Mouse (Mus musculus) liver (tissue): Measurements from ENCODE around the gene Wdr46.

Experiments used
- DNase-seq: peaks from one replicate; pipeline ENCODE4 v3.0.0-alpha.2; 2020; ENCODE audit warnings: mixed read lengths

The Wdr46 gene

DNA sequence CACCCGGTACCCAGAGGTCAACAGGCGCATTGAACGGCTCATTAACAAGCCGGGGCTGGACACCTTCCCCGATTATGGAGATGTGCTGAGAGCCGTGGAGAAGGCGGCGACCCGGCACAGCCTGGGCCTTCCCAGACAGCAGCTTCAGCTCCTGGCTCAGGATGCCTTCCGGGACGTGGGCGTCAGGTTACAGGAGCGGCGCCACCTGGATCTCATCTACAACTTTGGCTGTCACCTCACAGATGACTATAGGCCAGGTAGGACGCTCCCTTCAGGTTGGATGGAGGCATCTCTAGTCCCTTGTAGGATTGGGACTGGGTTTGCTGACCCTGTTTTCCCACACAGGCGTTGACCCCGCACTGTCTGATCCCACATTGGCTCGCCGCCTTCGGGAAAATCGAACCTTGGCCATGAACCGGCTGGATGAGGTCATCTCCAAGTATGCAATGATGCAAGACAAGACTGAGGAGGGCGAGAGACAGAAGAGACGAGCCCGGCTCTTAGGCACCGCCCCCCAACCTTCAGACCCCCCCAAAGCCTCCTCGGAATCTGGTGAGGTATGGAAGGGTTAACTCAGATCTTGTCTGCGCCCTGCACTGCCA is 28.5 kb upstream of the Wdr46 start:
- no peak for DNase-seq

DNA sequence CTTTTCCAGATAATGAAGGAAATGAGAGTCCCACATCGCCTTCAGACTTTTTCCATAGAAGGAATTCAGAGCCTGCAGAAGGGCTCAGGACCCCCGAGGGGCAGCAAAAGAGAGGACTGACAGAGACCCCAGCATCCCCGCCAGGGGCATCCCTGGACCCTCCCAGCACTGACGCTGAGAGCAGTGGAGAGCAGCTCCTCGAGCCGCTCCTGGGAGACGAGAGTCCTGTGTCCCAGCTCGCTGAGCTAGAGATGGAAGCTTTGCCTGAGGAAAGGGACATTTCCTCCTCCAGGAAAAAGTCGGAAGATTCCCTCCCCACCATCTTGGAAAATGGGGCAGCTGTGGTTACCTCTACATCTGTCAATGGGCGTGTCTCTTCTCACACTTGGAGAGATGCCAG is 27.2 kb upstream of the Wdr46 start:
- no peak for DNase-seq

DNA sequence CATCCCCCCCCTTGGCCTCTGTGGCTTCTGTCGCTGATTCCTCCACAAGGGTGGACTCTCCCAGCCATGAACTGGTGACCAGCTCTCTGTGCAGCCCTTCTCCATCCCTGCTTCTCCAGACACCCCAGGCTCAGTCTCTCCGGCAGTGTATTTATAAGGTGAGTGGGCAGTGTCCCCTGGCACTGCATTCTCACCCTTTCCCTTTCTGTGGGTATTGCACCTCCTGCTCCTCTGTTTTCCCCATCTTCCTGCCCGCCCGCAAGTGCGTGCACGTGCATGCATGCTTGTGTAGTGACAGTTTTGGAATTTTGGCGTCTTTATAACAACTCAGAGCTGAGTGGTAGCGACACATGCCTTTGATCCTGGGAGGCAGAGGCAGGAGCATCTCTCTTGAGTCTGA is 26.6 kb upstream of the Wdr46 start:
- no peak for DNase-seq

DNA sequence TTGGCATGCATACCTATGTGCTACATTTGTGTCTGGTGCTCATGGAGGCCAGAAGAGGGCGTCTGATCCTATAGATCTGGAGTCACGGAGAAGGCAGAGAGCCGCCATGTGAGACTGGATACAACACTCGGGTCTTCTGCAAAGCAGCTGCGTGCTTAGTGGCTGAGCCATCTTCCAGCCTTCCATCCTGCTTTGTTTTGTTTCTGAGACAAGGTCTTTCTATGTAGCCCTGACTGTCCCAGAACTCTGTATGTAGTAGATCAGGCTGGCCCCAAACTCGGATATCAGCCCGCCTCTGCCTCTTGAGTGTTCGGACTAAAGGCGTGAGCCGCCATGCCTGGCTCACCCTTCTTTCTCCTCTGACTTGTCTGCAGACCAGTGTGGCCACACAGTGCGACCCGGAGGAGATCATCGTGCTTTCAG is 25.5 kb upstream of the Wdr46 start:
- DNase-seq = no peak

DNA sequence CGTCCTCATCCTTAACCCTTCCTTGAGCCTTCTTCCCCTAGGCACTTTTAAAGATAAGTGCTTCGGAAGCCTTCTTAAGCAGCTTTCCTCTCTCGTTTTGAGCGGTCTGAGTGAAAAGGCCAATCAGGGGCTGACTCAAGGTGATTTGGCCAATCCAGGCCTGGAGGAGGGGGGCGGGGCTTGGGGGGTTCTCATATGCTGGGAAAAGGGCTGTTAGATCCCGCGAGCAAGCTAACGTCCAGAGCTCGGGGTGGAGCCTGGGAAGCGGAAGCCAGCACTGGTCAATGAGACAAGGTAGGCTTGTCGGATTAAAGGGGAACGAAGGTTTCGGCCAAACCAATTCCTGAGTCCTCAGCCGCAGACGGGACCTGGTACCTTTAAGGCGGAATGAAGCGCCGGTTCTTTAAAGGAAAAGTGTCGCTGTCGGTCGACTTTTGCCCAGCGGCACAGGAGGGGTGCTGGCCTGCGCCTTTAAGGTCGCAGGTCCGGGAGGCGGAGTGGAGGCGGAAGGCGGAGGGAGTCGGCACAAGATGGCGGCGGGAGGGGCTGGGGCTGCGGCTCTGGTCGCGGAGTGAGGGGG is 24.7 kb upstream of the Wdr46 start, which contains the start of the genes Tapbp and Zbtb22:
Gene Tapbp, plus strand, starts transcription at position 229 of the 580 bp plus-strand sequence.
Gene Zbtb22, plus strand, starts transcription at position 234 of the 580 bp plus-strand sequence.
- DNase-seq = peak; percentile 98

DNA sequence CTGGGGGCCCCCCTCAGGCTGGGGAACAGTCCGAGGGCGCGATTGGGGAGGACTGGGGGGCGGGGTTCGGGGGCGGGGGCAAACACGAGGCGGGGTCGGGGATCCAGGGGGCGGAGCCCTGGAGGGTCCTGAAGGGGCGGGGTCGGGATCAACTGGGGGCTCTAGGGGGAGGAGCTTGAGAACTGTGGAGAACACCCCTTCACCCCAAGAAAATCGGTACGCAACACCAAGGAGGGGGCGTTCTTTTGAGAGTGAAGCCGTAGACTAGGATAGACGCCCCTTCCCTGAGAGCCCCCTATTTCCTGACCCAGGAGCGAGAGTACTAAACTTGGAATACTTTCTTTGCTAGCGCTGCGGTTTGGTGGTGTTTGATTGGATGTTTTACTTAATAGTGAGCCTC is 24.2 kb upstream of the Wdr46 start:
- DNase-seq = no peak

DNA sequence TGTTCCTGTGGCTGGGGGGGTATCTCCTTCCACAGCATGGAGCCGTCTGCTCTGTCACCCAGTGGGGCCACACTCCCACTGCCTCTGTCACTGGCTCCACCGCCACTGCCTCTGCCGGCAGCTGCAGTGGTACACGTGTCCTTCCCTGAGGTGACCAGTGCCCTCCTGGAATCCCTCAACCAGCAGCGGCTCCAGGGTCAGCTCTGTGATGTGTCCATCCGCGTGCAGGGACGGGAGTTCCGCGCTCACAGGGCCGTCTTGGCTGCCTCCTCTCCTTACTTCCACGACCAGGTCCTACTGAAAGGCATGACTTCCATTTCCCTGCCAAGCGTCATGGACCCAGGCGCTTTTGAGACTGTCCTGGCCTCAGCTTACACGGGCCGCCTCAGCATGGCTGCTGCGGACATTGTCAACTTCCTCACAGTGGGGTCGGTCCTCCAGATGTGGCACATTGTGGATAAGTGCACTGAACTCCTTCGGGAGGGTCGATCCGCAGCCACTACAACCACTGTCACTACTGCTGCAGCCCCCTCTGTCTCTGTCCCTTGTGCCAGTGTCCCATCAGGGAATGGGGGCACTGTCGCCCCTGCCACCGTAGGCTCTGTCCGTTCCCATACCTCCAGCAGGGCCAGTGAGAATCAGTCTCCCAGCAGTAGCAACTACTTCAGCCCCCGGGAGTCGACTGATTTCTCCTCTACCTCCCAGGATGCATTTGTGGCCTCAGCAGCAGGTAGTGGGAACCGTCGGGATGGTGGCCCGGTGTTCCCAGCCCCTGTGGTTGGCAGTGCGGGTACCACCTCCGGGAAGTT is 23.4 kb upstream of the Wdr46 start:
- DNase-seq = no peak

- no peak for DNase-seq
Observed at GRCm38 (mm10) chr17:33917656-33918292, 22.7 kb upstream of the Wdr46 start.

DNA sequence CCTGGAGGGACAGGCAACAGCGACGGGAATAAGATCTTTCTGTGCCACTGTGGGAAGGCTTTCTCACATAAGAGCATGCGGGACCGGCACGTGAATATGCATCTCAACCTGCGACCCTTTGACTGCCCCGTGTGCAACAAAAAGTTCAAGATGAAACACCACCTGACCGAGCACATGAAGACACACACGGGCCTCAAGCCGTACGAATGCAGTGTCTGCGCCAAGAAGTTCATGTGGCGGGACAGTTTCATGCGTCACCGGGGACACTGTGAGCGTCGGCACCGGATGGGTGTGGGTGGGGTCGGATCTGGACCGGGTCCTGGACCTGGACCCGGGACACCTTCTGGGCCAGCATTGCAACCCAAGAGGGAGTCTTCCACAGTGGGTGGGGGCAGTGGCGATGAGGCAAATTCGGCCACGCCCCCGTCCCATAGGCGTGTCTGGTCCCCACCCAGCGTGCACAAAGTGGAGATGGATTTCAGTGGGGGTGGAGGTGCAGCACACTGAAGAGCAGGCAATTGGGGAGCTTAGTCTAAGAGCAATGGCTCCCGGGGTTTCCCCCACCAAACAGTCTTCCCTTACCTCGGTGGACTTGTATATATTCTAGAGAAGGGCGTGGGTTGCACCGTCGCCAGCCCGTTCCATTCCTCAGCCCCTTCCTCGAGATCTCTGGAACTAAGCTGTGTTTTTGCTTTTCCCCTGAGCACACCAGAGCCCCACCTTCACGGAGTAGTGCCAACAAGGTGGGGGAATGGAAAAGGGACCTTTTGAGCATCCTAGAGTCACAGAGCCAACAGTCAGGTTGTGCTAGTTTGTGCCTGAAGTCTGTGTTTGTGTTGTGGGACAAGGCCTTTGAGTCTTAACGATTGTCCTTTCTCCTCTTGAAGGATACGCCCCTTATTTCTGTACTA is 21.9 kb upstream of the Wdr46 start:
- peak; percentile 76 for DNase-seq

DNA sequence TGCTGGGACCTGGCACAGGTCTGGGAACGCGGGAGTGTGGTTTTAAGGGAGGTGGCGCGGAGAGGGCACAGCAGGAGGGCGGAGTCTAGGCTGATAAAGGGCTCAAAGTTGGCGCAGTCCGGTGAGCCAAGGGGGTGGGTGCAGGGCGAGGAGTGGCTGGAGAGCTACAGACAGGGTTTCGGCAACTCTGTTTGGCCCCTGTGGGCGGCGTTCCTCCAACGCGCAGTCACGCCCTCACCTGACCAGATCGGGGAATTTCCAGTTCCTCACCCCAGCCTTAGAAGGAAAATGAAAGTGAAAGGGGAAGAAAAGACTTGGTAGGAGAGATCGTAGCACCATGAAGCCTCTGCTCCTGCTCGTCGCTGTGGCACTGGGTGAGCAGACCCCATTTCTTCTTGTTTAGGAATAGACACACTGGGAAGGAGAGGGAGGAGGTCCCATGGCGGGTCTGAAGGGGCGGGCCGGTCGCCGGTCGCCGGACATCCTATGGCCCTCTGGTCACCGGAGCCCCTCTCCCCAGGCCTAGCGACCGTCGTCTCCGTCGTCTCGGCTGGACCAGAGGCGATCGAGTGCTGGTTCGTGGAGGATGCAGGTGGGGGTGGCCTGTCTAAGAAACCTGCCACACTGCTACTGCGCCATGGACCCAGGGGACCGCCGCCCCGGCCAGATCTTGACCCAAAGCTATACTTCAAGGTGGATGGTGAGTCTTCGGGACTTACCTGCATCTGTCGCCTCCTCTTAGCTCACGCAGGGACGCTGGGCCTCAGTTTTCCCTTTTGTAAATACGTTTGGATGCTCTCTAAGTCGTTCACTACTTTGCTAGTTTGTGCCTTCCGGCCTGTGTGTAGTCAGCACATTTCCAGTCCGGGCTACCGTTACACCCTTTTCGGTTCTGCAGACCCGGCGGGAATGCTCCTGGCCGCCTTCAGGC is 20.8 kb upstream of the Wdr46 start:
- DNase-seq = peak; percentile 92

DNA sequence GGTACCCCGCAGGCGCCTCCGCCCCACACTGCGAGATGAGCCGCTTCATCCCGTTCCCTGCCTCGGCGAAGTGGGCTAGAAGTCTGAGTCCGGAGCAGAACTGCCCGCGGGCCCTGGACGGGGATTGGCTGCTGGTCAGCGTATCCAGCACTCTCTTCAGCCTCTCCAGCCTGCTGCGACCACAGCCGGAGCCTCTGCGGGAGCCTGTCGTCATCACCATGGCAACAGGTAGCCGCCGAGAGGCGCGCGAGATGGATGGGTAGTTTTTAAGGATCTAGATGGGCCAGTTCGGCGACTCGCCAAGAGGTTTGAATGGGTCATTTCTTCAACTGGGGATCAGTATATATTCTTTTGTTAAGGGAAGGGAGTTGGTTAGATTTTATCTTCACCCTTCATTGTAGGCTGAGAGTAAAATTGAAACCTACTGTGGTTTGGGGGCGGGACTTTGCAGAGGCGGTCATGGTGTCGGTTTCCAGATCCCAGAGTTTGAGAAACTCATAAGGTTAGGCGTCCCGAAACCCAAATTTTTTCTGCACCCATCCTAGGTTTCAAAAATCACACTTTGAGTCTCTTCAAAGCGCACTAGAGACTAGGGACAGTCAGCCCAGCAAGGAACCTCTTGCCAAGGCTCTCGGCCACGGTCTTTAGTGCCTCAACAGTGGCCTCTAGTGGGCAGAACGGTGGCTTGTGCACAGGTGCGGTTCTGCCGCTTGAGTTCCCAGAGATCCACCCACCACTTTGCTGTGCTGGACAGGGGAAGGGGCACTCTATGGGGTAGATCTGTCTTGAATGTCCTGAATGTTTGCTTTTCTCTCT is 20.0 kb upstream of the Wdr46 start:
- peak; percentile 89 for DNase-seq

DNA sequence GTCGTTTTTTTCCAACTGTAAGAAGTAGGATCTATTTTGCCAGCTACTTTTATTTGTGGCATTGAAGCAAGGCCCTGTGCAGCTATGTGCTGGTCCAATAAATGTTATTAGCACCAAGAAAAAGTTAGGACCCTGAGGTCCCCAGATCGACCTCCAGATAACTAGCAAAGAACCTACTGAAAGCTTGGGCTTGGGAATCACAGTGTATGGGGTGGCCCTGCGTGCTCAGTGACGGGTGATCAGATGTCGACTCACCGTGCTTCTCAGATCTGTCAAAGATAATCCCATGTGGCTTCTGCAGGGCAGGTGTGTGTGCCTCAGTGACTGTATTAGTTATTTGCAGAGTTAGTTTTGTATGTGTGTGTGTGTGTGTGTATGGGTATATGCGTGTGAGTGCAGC is 19.1 kb upstream of the Wdr46 start:
- DNase-seq = no peak

DNA sequence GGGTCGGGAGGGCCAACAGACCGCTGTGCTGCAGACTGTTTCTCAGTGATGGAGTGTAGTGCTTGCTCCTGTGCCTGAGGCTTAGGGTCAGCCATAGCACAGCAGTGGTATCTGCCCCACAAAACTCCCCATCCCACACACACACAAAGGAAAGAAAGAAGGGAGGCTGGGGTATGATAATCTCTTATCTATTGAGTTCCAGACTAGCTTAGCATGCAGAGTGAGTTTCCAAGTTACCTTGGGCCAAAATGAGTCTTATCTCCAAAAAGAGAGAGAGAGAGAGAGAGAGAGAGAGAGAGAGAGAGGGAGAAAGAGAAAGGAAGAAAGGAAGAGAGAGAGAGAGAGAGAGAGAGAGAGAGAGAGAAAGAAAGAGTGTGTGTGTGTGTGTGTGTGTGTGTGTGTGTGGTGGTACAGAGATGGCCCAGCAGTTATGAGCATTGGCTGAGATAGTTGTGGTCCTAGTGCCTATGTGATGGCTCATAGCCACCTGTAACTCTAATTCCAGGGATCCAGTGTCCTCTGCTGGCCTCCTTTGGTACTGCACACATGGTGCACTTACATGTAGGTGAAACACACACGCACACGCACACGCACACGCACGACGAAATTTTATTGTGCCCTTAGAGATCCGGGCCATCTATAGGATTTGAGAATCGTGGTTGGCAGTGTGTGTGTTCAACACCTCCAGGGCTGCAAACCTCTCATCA is 15.7 kb upstream of the Wdr46 start:
- peak; percentile 62 for DNase-seq

GRCm38 (mm10) chr17:33925406-33926116 is 14.9 kb upstream of the Wdr46 start:
- DNase-seq = no peak

DNA sequence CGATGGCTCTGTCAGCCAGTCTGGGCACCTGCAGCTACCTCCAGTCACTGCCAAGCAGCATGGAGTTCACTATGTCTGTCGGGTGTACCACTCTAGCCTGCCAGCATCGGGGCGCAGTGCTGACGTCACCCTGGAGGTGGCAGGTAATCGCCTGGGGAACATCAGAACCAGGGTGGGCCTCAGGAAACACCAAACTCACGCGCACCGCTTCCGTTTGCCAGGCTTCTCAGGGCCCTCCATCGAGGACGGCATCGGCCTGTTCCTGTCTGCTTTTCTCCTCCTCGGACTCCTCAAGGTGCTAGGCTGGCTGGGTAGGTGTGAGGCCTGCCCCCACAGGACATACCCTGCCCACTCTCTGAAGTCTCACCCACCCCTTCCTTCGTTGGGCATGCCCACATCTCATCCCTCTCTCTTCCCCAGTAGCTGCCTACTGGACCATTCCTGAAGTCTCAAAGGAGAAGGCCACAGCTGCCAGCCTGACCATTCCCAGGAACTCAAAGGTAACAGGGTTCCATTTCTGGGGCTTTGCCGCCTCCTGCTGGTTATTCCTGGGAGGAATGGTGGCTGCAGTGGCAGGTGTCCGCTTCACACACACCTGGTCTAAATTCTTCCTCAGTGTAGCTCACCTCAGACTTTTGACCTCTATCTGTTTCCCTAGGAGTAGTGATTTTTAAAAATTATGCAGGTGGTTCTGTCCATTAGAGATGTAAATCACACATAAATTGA is 14.1 kb upstream of the Wdr46 start:
- peak; percentile 52 for DNase-seq

DNA sequence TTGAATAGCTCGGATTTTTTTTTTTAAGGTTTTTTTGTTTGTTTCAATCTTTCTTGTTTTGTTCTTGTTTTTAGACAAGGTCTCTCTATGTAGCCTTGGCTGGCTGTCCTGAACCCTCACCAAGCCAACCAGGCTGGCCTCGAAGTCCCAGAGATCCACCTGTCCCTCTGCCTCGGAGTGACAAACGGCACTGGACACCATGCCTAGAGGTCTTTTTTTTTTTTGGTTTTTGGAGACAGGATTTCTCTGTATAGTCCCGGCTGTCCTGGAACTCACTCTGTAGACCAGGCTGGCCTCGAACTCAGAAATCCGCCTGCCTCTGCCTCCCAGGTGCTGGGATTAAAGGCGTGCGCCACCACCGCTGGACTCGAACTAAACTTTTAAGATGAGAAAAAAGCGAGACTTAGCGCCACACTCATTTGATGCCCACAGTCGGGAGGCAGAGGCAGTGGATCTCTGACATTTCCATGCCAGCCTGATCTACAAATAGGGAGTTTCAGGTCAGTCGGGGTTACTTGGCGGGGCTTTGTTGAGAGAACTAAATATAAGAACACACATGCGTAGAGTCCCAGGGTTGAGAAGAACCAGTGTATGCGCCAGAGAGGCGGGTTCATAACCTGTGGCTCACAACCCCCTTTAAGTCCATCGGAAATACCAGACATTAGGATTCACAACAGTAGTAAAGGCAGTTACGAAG is 12.1 kb upstream of the Wdr46 start:
- no peak for DNase-seq
